Mouse (Mus musculus) inflammation-experienced regulatory T-cells, adult 6 months (primary cell): ENCODE results near the gene Art4. TPM values are rescaled to one million over a fixed set of nuclear protein-coding genes. Genes with fewer than 3 reads are reported as not detected.

Experiments used
- polyA plus RNA-seq, 3 experiments: library from polyadenylated mRNA; unstranded; fragments of 100-300 nt; shearing (Covaris generic); gene quantifications; one replicate each; pipeline ENCODE4 v1.2.1; 2017

The Art4 gene
- polyA plus RNA-seq, 3 experiments from 2014 or later, result 1.5 to 2.3 TPM; not detected in 1

Other genes with a start within 250 kb of the Art4 start
- gene Plbd1, start 195.8 kb downstream of the Art4 start, polyA plus RNA-seq, result 1 to 10 TPM in 1 of 3 experiments, under 1 TPM in 2; 0.48 to 3.6 (median 0.65) TPM
- gene Gucy2c, start 76.0 kb downstream of the Art4 start, polyA plus RNA-seq, result not detected
- 1 to 10 TPM in 2 of 3 experiments, under 1 TPM in 1; 0.85 to 2.9 (median 2.8) TPM for gene Hist4h4, start 53.3 kb downstream of the Art4 start, polyA plus RNA-seq
- gene H2afj, start 49.5 kb downstream of the Art4 start, polyA plus RNA-seq, result 100 to 1,000 TPM; 112 to 120 (median 112) TPM
- gene BC049715, start 30.1 kb downstream of the Art4 start, polyA plus RNA-seq, result 1 to 10 TPM in 1 of 3 experiments, under 1 TPM in 2; 0.44 to 2.3 (median 0.62) TPM
- gene Wbp11, start 29.5 kb downstream of the Art4 start, polyA plus RNA-seq, result 10 to 100 TPM; 48.1 to 74.9 (median 72.6) TPM
- under 1 TPM in 1 of 3 experiments, not detected in 2; 0.82 TPM for gene Smco3, start 22.3 kb downstream of the Art4 start, polyA plus RNA-seq
- gene Mgp, start 18.1 kb upstream of the Art4 start, polyA plus RNA-seq, result not detected
- gene Erp27, start 64.4 kb upstream of the Art4 start, polyA plus RNA-seq, result 1 to 10 TPM; 1.1 to 2.1 (median 1.1) TPM
- gene Pde6h, start 66.1 kb upstream of the Art4 start, polyA plus RNA-seq, result not detected
- gene Arhgdib, start 84.2 kb upstream of the Art4 start, polyA plus RNA-seq, result 1,000 to 10,000 TPM; 2,255 to 2,929 (median 2,357) TPM